ENCODE assay signal across 15 mouse cellular contexts in the genomic region with DNA sequence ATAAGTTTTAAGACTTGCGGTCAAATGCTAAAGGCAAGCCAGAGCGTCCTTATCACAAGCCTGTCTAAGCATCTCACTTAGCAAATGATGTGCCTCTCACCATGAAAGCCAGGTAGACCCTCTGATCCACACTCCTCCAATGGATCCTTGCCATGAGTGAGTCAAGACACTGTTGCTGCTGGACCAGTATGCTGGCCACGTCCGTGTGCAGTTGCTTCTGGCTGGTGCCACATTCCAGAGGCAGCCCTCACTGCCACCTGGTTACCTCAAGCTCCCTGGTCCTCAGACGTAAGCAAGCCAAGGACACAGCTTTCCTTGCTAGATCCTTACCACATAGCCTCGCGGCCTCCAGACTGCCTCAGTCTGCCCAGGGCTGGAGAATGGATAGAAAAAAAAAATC. TPM values are rescaled to one million over a fixed set of nuclear protein-coding genes. Genes with fewer than 3 reads are reported as not detected.
A peak's percentile ranks its signal among the peaks of the same experiment; 100 is the strongest.
DNase-seq lines count a peak whose midpoint lies in the region; ATAC-seq and TF ChIP-seq lines count a peak whose summit lies in the region.
"Had no signal": no experiment of that assay in that cellular context is flagged by ENCODE, and none has a peak within 500 bp of the region (broad histone marks: within the 10 kb centered on the region; RNA-seq: fewer than 3 reads in every experiment).

No protein-coding gene starts in this region.

- peaks cover 7% of the 10 kb centered on the region; the same call in 1 of the 2 replicates for H3K4me1 ChIP-seq in forebrain, postnatal 0 days (ENCODE audit: insufficient read depth)
- H3K4me1 ChIP-seq in forebrain, embryonic 11.5 days (replicated peaks; ENCODE audit: control insufficient read depth, insufficient read depth, low read length) = peaks cover 7% of the 10 kb centered on the region; the same call in 1 of the 2 replicates
- H3K4me1 ChIP-seq in hindbrain, embryonic 16.5 days (ENCODE audit: control insufficient read depth, insufficient read depth, low read depth, low read length) = peaks cover 16% of the 10 kb centered on the region
- H3K4me1 ChIP-seq in hindbrain, embryonic 14.5 days (replicated peaks; ENCODE audit: control insufficient read depth, insufficient read depth, low read length) = peaks cover 7% of the 10 kb centered on the region; the same call in 1 of the 2 replicates
- peaks cover 19% of the 10 kb centered on the region for H3K4me1 ChIP-seq in lung, embryonic 14.5 days (ENCODE audit: insufficient read depth)
- peaks cover 54% of the 10 kb centered on the region for H3K4me1 ChIP-seq in limb, embryonic 12.5 days (replicated peaks)

- H3K27me3 ChIP-seq in forebrain, postnatal 0 days (ENCODE audit: insufficient read depth, low read length) = no peaks in the 10 kb centered on the region
- H3K27me3 ChIP-seq in forebrain, embryonic 11.5 days (ENCODE audit: control insufficient read depth, insufficient read depth, low read length) = no peaks in the 10 kb centered on the region
- H3K27me3 ChIP-seq in hindbrain, embryonic 16.5 days (replicated peaks; ENCODE audit: control insufficient read depth, insufficient read depth, low read length) = no peaks in the 10 kb centered on the region
- H3K27me3 ChIP-seq in hindbrain, embryonic 14.5 days (ENCODE audit: control insufficient read depth, insufficient read depth, low read length) = no peaks in the 10 kb centered on the region
- no peaks in the 10 kb centered on the region for H3K27me3 ChIP-seq in lung, embryonic 14.5 days (ENCODE audit: insufficient read depth, low read length)
- H3K27me3 ChIP-seq in limb, embryonic 12.5 days = no peaks in the 10 kb centered on the region

- ATAC-seq in forebrain, postnatal 0 days = peak; percentile 24; the same call in 1 of the 2 replicates
- ATAC-seq in forebrain, embryonic 11.5 days (replicated peaks; ENCODE audit: low FRiP score) = no peak
- ATAC-seq in hindbrain, embryonic 16.5 days = peak; percentile 59; the same call in 1 of the 2 replicates
- ATAC-seq in hindbrain, embryonic 14.5 days (ENCODE audit: low FRiP score) = no peak
- ATAC-seq in lung, embryonic 14.5 days (ENCODE audit: insufficient read depth) = no peak
- ATAC-seq in limb, embryonic 12.5 days (ENCODE audit: insufficient number of reproducible peaks, insufficient read depth, low FRiP score, low TSS enrichment, low read depth) = no peak
- ATAC-seq: forebrain, embryonic 14.5 days; inflammation-experienced regulatory T-cells, adult 6 months; liver, postnatal 0 days had no signal

- no peak for DNase-seq in forebrain, postnatal 0 days
- DNase-seq in forebrain, embryonic 11.5 days (ENCODE audit: low spot score) = no peak
- no peak for DNase-seq in hindbrain, embryonic 14.5 days (ENCODE audit: low spot score)
- no peak for DNase-seq in lung, embryonic 14.5 days
- no peak for DNase-seq in lung, adult 18-20 months
- DNase-seq in adrenal gland, postnatal 14 days = no peak
- DNase-seq: adrenal gland, adult 8-10 months; cerebellum, adult 8-10 months; liver, postnatal 0 days; retina, postnatal 1 day; thymus, postnatal 14 days had no signal

- no peak overlapping the region for H3K9ac ChIP-seq in forebrain, postnatal 0 days
- no peak overlapping the region for H3K9ac ChIP-seq in forebrain, embryonic 11.5 days (ENCODE audit: low read length)
- no peak overlapping the region for H3K9ac ChIP-seq in hindbrain, embryonic 16.5 days (ENCODE audit: low read depth, low read length)
- no peak overlapping the region for H3K9ac ChIP-seq in hindbrain, embryonic 14.5 days
- H3K9ac ChIP-seq in lung, embryonic 14.5 days = no peak overlapping the region
- H3K9ac ChIP-seq in limb, embryonic 12.5 days (replicated peaks) = no peak overlapping the region
- H3K9ac ChIP-seq: liver, postnatal 0 days had no signal

- no peak for TF ChIP-seq CTCF in forebrain, postnatal 0 days (IDR thresholded peaks at IDR 0.05; ENCODE audit: low read depth)
- no peak for TF ChIP-seq CTCF in lung, embryonic 14.5 days (IDR thresholded peaks at IDR 0.05; ENCODE audit: low read depth)

- H3K9me3 ChIP-seq in forebrain, postnatal 0 days (ENCODE audit: low read length) = no peaks in the 10 kb centered on the region
- no peaks in the 10 kb centered on the region; the same call in 1 of the 2 replicates for H3K9me3 ChIP-seq in forebrain, embryonic 11.5 days (ENCODE audit: control insufficient read depth, low read length)
- no peaks in the 10 kb centered on the region for H3K9me3 ChIP-seq in hindbrain, embryonic 16.5 days (ENCODE audit: control insufficient read depth, low read length)
- no peaks in the 10 kb centered on the region for H3K9me3 ChIP-seq in hindbrain, embryonic 14.5 days (ENCODE audit: control insufficient read depth, low read length)
- H3K9me3 ChIP-seq in lung, embryonic 14.5 days (ENCODE audit: low read depth, low read length) = no peaks in the 10 kb centered on the region
- peaks cover 3% of the 10 kb centered on the region; the same call in 1 of the 2 replicates for H3K9me3 ChIP-seq in limb, embryonic 12.5 days

- no peak overlapping the region for H3K4me3 ChIP-seq in forebrain, postnatal 0 days (ENCODE audit: low read depth, low read length)
- no peak overlapping the region for H3K4me3 ChIP-seq in forebrain, embryonic 11.5 days (ENCODE audit: low read depth, low read length)
- H3K4me3 ChIP-seq in hindbrain, embryonic 16.5 days (ENCODE audit: low read length) = no peak overlapping the region
- H3K4me3 ChIP-seq in hindbrain, embryonic 14.5 days (replicated peaks; ENCODE audit: low read length) = no peak overlapping the region
- no peak overlapping the region for H3K4me3 ChIP-seq in lung, embryonic 14.5 days (ENCODE audit: low read depth, low read length)
- H3K4me3 ChIP-seq in limb, embryonic 12.5 days (replicated peaks) = no peak overlapping the region

- no peak overlapping the region for H3K27ac ChIP-seq in forebrain, postnatal 0 days (ENCODE audit: low read depth, low read length)
- H3K27ac ChIP-seq in forebrain, embryonic 11.5 days (ENCODE audit: low read depth, low read length) = no peak overlapping the region
- no peak overlapping the region; the same call in 1 of the 2 replicates for H3K27ac ChIP-seq in hindbrain, embryonic 16.5 days (ENCODE audit: low read depth, low read length)
- H3K27ac ChIP-seq in hindbrain, embryonic 14.5 days = no peak overlapping the region
- 0 out of 2 replicates have a peak overlapping the region, but pooled peaks have one; percentile 13 for H3K27ac ChIP-seq in lung, embryonic 14.5 days (ENCODE audit: low read depth)
- 0 out of 2 replicates have a peak overlapping the region, but pooled peaks have one; percentile 91 for H3K27ac ChIP-seq in limb, embryonic 12.5 days

- no peaks in the 10 kb centered on the region for H3K36me3 ChIP-seq in forebrain, postnatal 0 days (ENCODE audit: insufficient read depth)
- H3K36me3 ChIP-seq in forebrain, embryonic 11.5 days (ENCODE audit: control insufficient read depth, insufficient read depth, low read length) = no peaks in the 10 kb centered on the region
- H3K36me3 ChIP-seq in hindbrain, embryonic 16.5 days (ENCODE audit: control insufficient read depth, insufficient read depth, low read length) = no peaks in the 10 kb centered on the region
- no peaks in the 10 kb centered on the region for H3K36me3 ChIP-seq in hindbrain, embryonic 14.5 days (replicated peaks; ENCODE audit: control insufficient read depth, insufficient read depth)
- H3K36me3 ChIP-seq in lung, embryonic 14.5 days (ENCODE audit: insufficient read depth) = 0 out of 2 replicates have a peak, but pooled peaks cover 2% of the 10 kb centered on the region
- H3K36me3 ChIP-seq in limb, embryonic 12.5 days = peaks cover 13% of the 10 kb centered on the region

- whole genome bisulfite sequencing in forebrain, postnatal 0 days = 92% methylated on average over 7 of the region's 7 CpGs
- 91% methylated on average over 7 of the region's 7 CpGs for WGBS in forebrain, embryonic 11.5 days
- WGBS in hindbrain, embryonic 16.5 days = 82% methylated on average over 7 of the region's 7 CpGs
- WGBS in hindbrain, embryonic 14.5 days = 82% methylated on average over 7 of the region's 7 CpGs
- 75% methylated on average over 7 of the region's 7 CpGs for WGBS in lung, embryonic 14.5 days
- 89% methylated on average over 7 of the region's 7 CpGs for WGBS in limb, embryonic 12.5 days

- H3K4me2 ChIP-seq in forebrain, postnatal 0 days (ENCODE audit: low read depth) = no peak overlapping the region
- no peak overlapping the region for H3K4me2 ChIP-seq in forebrain, embryonic 11.5 days (ENCODE audit: low read depth, low read length, severe bottlenecking)
- H3K4me2 ChIP-seq in hindbrain, embryonic 16.5 days (ENCODE audit: low read length) = no peak overlapping the region
- no peak overlapping the region for H3K4me2 ChIP-seq in hindbrain, embryonic 14.5 days (replicated peaks)
- no peak overlapping the region for H3K4me2 ChIP-seq in lung, embryonic 14.5 days
- H3K4me2 ChIP-seq in limb, embryonic 12.5 days = no peak overlapping the region

RNA-seq across cellular contexts. Expression of a gene that starts 46.8 kb away (rescaled TPM):
- total RNA-seq in forebrain, postnatal 0 days (2014; rRNA removed) = 7.8 and 7.9 TPM in 2 replicates
- polyA plus RNA-seq in forebrain, postnatal 0 days (2015; fragmentation: Nextera tagmentation; extraction: Ambion mirVana) = 1.9 and 4.6 TPM in 2 replicates
- polyA plus RNA-seq in forebrain, embryonic 11.5 days (2014; fragmentation: Nextera tagmentation; extraction: Ambion mirVana) = 9.0 and 9.1 TPM in 2 replicates
- polyA plus RNA-seq in hindbrain, embryonic 16.5 days (2015; fragmentation: Nextera tagmentation; extraction: Ambion mirVana) = 8.1 and 9.2 TPM in 2 replicates
- polyA plus RNA-seq in hindbrain, embryonic 14.5 days (2014; fragmentation: Nextera tagmentation; extraction: Ambion mirVana) = 7.5 and 7.7 TPM in 2 replicates
- 20.1 and 22.9 TPM in 2 replicates for polyA plus RNA-seq in lung, embryonic 14.5 days (2014; fragmentation: Nextera tagmentation; extraction: Ambion mirVana)
- polyA plus RNA-seq in limb, embryonic 12.5 days (2016; fragmentation: Nextera tagmentation; extraction: Ambion mirVana) = 19.2 and 19.9 TPM in 2 replicates
- 28.6 and 32.0 TPM in 2 replicates for total RNA-seq in adrenal gland, postnatal 14 days (2021)

Comparison
In these comparisons a context has a peak if more than half of its experiments do, and no peak if none do; other contexts are left out.
1. ATAC-seq: peak in forebrain, postnatal 0 days (single experiment) and hindbrain, embryonic 16.5 days (single experiment); none in forebrain, embryonic 11.5 days (single experiment), hindbrain, embryonic 14.5 days (single experiment), lung, embryonic 14.5 days (single experiment) and limb, embryonic 12.5 days (single experiment).
2. H3K27ac ChIP-seq: peak in lung, embryonic 14.5 days (single experiment) and limb, embryonic 12.5 days (single experiment); none in forebrain, postnatal 0 days (single experiment), forebrain, embryonic 11.5 days (single experiment), hindbrain, embryonic 16.5 days (single experiment) and hindbrain, embryonic 14.5 days (single experiment).